Mouse (Mus musculus) A20 (cell line): Measurements from ENCODE around the gene Theg.
A peak's percentile ranks its signal among the peaks of the same experiment; 100 is the strongest.

Source experiments
- DNase-seq: peaks from one replicate; pipeline ENCODE4 v3.0.0-alpha.2; 2011; ENCODE audit warnings: low read depth, low spot score

Gene Theg

GRCm38 (mm10) chr10:79537271-79537670, 49.9 kb downstream of the Theg start:
- DNase-seq = no peak

DNA sequence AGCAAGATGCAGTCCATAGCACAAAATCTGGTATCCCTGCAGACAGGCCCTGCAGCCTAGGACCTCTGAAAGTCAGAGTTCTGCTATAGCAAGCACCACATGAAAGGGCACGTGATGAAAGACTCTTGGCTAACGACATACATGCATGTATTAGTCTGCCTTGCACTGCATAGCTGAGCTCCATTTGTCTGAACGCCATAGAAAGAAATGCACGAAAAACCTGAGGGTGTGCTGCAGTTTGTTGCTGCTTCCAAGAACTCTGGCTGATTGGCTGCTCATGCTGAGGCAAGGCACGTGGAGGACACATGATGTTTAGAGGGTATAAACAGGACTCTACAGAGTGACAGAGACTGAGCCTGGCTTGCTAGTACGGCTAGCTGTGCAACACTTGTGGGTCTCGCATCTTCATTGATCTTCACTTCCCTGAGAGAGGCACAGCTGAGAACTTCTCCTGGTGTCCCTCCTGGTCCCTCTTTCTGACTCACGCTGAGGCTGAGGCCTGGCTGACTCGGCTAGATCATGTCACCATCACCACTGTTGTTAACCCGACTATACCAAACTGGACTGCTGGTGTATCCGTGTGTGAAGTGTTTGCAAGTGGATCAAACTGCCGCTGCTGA, 50.6 kb downstream of the Theg start:
- no peak for DNase-seq

- DNase-seq = no peak
Observed at GRCm38 (mm10) chr10:79535431-79535830, 51.7 kb downstream of the Theg start.

- DNase-seq = no peak
Observed at GRCm38 (mm10) chr10:79534426-79534825, 52.7 kb downstream of the Theg start.

DNA sequence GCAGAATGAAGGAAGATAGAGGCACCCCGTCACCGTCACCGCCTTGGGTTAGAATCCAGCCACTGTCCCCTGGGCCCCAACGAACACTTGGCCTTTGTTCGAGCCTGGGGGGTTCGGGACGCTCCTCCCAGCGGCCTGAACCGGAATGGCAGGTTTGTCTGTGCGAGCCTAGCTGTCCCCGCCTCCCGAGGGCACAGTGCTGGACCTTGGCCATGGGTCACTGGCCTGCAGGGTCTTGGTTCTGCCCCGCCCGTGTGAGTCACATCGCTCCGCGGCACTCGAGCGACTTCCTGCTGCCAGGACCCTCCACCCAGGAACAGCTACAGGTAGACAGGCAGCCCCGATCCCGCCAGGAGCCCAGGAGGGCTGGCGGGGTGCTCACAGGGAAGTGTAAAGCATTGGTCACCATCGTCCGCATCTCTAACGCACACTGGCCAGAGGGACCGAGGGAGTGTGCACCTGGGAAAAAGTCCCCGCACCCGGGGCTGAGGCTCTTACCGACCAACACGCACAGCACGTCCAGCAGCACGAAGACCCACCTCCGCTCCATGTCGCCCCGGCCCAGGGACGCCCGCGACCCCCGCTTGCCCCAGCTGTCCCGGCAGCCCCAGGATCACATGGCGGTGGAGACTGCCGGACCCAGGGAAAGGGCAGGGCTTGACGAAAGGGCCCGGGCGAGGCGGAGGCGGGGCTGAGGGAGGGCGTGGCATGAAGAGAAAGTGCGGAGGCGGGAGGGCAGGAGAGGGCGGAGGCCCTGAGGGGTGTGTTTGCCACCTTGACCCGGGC, 53.8 kb downstream of the Theg start, which contains the start of gene Plpp2:
Gene Plpp2 (minus strand): TSS at position 671 of the 786 bp plus-strand sequence.
- peak; percentile 82 for DNase-seq

DNA sequence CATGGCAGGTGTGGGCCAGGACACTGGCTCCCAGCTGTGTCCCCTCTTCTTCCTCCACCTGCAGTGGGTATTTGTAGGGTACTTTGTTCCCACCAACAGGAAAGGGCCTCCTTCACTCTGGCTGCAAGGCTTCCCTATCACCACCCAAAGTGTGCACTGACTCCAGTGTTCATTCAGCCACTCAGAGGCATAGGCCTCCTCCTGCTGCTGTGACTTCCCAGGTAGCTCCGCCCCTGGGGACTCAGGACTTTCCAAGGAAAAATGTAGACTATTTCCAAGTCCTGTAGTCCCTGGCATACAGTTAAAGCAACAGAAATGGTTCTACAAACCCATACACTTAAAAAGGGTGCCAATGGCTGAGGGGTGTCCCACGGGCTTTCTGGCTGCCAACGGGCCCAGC, 54.5 kb downstream of the Theg start:
- no peak for DNase-seq

- DNase-seq = no peak
Observed at GRCm38 (mm10) chr10:79531593-79531992, 55.5 kb downstream of the Theg start.

GRCm38 (mm10) chr10:79530721-79531120, 56.4 kb downstream of the Theg start:
- DNase-seq = no peak

DNA sequence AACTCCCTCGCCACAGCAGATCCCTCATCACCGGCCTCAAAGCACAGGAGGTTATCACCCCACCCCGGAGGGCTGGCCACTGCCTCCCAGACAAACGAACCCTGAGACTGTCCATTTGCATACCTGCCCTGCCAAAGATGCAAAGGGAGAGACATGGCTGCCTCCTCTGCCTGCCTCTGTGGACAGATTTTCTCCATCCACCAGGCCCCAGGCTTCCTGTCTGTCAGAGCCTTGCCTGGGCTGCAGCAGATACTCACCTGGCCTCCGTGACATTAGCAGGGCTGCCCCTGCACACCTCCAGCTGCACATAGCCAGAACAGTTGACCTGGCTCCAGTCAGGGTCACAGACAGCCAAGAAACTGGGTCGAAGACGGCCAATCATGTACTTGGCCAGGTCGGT, 56.9 kb downstream of the Theg start:
- DNase-seq = no peak

GRCm38 (mm10) chr10:79528081-79528480, 59.0 kb downstream of the Theg start:
- no peak for DNase-seq

GRCm38 (mm10) chr10:79527453-79527845, 59.7 kb downstream of the Theg start:
- DNase-seq = no peak

GRCm38 (mm10) chr10:79526661-79527452, 60.3 kb downstream of the Theg start:
- no peak for DNase-seq
